Mouse (Mus musculus) erythroblast, embryonic 14.5 days (primary cell): ENCODE measurements at regions not wholly inside any gene's neighbourhood (a gene's known extent, or its start where the extent isn't known, plus 50 kb on each side); places are given as distances from the start of the nearest gene placed in this dataset.

Experiments
- GATA1 ChIP-seq: IDR thresholded peaks from 2 replicates; pipeline ENCODE4 v1.6.1; 2012; ENCODE audit warnings: low read length, inconsistent platforms, mixed read lengths
- TAL1 ChIP-seq: IDR thresholded peaks from 3 replicates; pipeline ENCODE4 v1.6.1; 2012; ENCODE audit warnings: low read length, inconsistent platforms, mixed read lengths

DNA sequence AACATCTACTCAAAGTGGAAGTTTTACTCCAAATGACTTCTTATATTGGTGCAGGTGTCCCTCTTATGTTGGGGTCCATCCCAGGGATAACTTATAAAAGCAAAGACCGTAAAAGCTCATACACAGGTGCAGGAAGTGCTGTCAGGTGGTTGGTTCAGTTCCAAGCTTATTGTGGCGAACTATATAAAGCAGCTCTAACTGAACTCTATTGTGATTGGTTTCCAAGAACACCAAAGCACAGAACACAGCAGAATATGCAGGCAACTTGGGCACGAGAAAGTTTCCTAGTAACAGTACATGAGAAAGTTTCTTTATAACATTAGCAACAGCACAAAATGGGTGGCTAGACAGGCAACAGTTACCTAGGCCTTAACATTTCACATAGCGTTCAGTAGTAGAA, 89.5 kb downstream of the Ddx3x start:
- TF ChIP-seq GATA1 (no peak), TAL1 (no peak)
